Mouse (Mus musculus): ENCODE results near the gene Eddm3b.
"Not testable (repeated sequence)": the region's sequence is repeated elsewhere in the genome, so short reads cannot be mapped to it uniquely, and the experiment has no call there.

Gene Eddm3b

DNA sequence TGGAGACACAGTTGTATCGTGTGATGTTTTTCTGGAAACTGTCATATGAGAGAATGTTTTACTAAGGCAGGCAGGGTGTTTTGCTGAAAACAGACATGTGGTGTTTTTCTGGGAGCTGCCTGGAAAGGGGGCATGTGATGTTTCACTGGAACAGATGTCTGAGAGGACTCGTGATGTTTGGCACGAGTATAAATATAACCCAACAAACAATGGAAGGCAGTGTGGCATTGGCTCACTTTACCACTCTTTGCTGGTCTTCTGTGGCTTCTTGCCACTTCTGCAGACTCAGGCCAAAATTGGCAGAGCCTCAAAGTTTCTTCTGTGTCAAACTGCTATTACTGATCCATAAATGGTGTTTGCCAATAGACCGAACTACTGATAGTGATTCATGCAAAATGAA is 29.1 kb downstream of the Eddm3b start:
- DNase-seq (ENCODE audit: low spot score): no peak

DNA sequence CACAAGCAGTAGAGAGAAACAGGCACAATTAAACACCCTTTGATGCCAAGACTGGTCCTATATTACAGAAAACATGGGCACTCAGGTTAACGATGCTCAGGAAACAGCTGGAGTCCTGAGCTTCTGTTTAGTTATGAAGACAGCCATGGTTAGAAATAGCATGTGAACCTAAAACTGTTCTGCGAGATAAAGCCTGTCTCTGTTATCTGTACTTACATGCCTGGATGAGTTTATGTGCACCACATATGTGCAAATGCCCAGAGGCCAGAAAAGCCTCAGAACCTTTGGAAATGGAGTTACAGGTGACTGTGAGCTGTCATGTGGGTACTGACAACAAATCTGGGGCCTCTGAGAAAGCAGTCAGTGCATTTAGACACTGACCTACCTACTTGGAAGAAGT is 29.7 kb downstream of the Eddm3b start:
- DNase-seq (ENCODE audit: low spot score): no peak

DNA sequence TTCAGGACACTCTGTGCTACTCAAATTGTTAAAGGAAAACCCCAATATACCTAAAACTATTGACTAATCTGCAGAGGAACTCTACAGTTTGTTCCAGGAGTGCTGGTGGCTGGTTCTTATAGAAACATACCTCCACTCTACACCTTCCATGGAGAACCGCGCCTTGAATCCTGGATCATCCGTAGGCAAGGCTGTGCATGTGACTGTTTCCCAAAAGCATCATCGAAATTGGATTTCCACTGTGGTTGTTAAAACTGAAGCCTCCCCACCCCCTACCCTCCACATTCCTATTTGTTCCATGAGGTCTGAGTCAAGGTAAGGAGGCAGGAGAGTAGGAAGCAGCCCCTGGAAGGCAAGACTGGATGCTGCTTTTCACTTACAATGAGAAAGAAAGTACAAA is 30.2 kb downstream of the Eddm3b start:
- DNase-seq (ENCODE audit: low spot score): no peak

DNA sequence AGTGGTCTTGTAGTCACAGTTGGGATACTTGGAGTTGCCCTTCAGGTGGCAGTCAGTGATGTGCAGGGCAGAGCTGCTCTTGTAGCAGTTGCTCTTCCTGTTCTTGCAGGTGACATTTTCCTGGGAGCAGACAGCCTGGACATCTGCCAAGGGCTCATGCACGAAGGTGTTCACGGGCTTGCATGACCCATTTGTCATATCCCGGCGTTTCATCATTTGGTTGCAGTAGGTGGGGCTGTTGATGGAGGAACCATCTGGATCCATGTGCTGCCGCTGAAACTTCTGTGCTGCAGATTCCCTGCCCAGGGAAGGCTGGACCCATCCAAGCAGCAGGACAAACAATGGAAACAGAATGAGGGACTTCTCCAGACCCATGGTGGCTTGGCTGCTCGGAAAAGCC is 31.3 kb downstream of the Eddm3b start:
- DNase-seq (ENCODE audit: low spot score): no peak

DNA sequence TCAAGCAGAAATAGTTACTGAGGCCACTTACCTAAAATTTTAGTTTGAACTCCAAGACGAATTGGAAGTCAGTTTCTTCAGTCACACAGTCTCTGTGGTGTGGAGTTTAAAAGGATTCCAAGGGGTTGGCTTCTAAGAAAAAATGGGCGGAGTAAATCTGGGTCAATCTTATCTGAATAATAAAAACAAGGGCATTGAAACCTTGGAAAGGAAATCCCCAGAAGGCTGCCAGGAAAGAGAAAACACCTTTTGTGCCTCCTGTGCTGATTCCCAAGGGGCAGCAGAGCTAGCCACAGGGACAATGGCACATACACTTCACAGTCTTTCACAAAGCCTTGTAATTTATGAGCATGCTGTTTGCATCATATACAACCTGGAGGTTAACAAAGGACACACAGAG is 32.5 kb downstream of the Eddm3b start, which contains the start of gene Rnase1:
Gene Rnase1, minus strand, starts transcription at position 101 of the 400 bp plus-strand sequence.
- DNase-seq (ENCODE audit: low spot score): no peak

- DNase-seq (ENCODE audit: low spot score): no peak
These were observed 33.8 kb downstream of the Eddm3b start for GRCm38 (mm10) chr14:51148006-51148405.

- DNase-seq (ENCODE audit: low spot score): no peak
These were observed 34.9 kb downstream of the Eddm3b start for GRCm38 (mm10) chr14:51149164-51149563.

- DNase-seq (ENCODE audit: low spot score): no peak
These were observed 36.1 kb downstream of the Eddm3b start for GRCm38 (mm10) chr14:51150206-51150831.

DNA sequence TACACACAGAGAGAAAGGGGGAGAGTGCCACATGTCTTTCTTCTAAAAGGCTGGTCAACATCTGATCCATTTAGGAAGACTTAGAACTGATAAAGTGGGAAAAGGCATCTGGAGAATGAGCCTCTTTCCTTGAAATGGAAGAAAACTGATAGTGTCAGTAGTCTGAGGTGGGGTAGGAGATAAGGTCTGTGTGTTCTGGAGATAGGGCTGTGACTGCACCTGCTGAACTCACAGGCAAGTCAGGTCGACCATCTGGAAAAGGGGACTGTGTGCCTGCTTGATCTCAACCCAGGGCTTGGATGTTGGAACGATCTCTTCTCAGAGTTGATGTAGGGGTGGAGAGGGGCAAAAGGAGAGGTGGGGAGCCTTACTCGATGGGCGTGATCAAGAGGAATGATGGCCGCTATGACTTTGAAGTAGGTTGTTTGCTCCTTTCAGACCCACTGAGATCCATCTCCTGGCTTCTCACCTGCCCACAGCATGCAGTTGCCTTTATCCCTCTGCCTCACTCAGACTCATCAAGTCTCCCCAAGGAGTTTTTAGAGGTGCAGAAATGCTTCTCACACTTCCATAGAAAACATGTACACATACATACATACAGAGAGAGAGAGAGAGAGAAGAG is 38.1 kb downstream of the Eddm3b start:
- DNase-seq (ENCODE audit: low spot score): no peak

GRCm38 (mm10) chr14:51156056-51156735 is 42.0 kb downstream of the Eddm3b start:
- DNase-seq (ENCODE audit: low spot score): no peak

DNA sequence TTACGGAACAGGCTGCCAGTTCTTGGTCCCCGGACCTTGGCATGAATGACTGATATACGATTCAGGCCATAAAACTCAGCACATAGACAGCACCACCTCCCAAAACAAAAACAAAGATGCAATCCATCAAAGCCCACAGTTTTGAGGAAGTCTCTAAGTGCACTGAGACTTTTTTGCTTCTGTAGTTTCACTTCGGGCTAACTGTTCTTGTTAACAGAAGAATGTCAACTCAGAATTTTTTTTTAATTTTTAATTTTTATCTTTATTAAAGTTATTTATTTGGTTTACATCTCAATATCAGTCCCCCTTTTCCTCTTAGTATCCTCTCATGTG is 42.5 kb downstream of the Eddm3b start:
- no peak for DNase-seq (ENCODE audit: low spot score)

GRCm38 (mm10) chr14:51157072-51157471 is 42.8 kb downstream of the Eddm3b start:
- no peak for DNase-seq (ENCODE audit: low spot score)

GRCm38 (mm10) chr14:51161976-51162375 is 47.8 kb downstream of the Eddm3b start, which contains the start of gene Rnase2b:
Rnase2b (plus strand) TSS chr14:51162260.
- not testable (repeated sequence) for DNase-seq (ENCODE audit: low spot score)

- DNase-seq (ENCODE audit: low spot score): not testable (repeated sequence)
These were observed 49.1 kb downstream of the Eddm3b start for GRCm38 (mm10) chr14:51163323-51163722.

DNA sequence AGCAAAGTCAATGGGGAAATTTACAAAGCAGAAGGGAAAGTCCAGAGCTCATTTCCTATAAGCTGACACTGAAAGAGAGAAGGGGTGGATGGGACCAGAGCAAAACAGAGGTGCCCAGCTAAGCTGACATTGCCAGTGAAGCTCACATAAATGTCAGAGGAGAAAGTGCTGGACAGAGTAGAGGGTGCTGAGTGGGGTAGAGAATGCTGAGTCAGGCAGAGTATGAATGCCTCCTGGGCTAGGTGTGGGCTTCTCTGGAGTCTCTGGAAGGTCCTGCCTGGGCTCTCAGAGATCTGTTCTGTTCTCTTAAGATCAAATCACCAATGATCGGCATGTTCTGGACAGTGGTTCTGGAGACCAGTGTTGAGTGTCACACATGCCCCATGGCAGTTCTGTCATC is 51.2 kb downstream of the Eddm3b start:
- DNase-seq (ENCODE audit: low spot score): no peak

DNA sequence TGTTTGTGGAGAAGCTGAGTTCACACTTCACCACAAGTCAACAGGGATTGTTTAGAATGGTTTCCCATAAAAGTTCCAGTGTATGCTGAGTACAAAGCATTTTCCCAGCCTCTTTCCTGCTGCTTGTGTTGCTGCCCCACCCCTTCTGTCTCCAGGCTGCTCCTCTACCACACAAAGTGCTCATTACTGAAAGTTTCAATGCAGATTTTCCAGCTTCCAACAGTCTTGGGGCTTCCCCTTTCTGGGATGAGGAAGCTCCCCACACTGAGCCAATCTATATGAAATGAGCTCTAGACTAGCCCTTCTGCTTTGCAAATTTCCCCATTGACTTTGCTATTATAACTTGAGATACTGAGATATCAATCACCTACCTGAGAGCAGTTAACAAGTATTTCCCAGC is 51.8 kb downstream of the Eddm3b start:
- no peak for DNase-seq (ENCODE audit: low spot score)
